ENCODE assay signal across 23 mouse cellular contexts in the genomic region with DNA sequence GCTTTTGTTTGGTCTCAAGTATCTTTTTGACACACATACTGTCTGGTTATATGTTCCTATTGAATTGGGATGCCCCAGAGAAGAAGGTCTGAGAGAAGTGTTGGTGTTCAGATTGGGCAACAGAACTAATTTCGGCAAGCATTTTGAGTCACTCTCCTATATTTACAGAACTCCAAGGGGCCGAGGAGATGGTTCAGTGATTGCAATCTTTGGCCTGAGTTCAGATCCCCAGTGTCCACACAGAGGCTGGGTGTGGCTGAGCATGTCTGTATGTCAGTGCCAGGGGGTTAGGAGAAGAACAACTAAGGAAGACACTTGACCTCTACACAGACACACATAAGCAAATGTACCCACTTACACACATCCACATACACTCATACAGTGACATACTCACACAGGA.
DNase-seq lines count a peak whose midpoint lies in the region; ATAC-seq and TF ChIP-seq lines count a peak whose summit lies in the region.
"Had no signal": no experiment of that assay in that cellular context is flagged by ENCODE, and none has a peak within 500 bp of the region (broad histone marks: within the 10 kb centered on the region; RNA-seq: fewer than 3 reads in every experiment).

No protein-coding gene starts in this region.

- ATAC-seq in lung, postnatal 0 days = peak; percentile 56
- ATAC-seq: activated CD4-positive, CD25-positive, alpha-beta regulatory T cell, adult 4 months; CD4-positive, CD25-positive, alpha-beta regulatory T cell, adult 4 months; forebrain, embryonic 13.5 days; forebrain, postnatal 0 days; Patski had no signal

- H3K9me3 ChIP-seq in lung, postnatal 0 days (ENCODE audit: low read length) = no peaks in the 10 kb centered on the region
- H3K9me3 ChIP-seq: embryonic facial prominence, embryonic 10.5 days; embryonic facial prominence, embryonic 12.5 days; forebrain, embryonic 13.5 days had no signal

- no peaks in the 10 kb centered on the region for H3K27me3 ChIP-seq in lung, postnatal 0 days (replicated peaks; ENCODE audit: insufficient read depth, low read length)
- H3K27me3 ChIP-seq: CH12.LX; embryonic facial prominence, embryonic 12.5 days; forebrain, embryonic 13.5 days had no signal

- 44% methylated on average over 2 of the region's 2 CpGs for WGBS in lung, postnatal 0 days

- H3K9ac ChIP-seq in lung, postnatal 0 days (replicated peaks; ENCODE audit: low read depth) = no peak overlapping the region
- H3K9ac ChIP-seq: embryonic facial prominence, embryonic 12.5 days; forebrain, embryonic 13.5 days; forebrain, postnatal 0 days had no signal

- no peaks in the 10 kb centered on the region for H3K4me1 ChIP-seq in lung, postnatal 0 days (ENCODE audit: insufficient read depth, low read depth, low read length)
- H3K4me1 ChIP-seq: embryonic facial prominence, embryonic 10.5 days; embryonic facial prominence, embryonic 12.5 days; forebrain, embryonic 13.5 days had no signal

- no peak for TF ChIP-seq EP300 in lung, postnatal 0 days (IDR thresholded peaks at IDR 0.05)

- H3K4me3 ChIP-seq in layer of hippocampus, adult 2 months = no peak overlapping the region
- H3K4me3 ChIP-seq in lung, postnatal 0 days (ENCODE audit: low read depth, low read length) = no peak overlapping the region
- H3K4me3 ChIP-seq: embryonic facial prominence, embryonic 10.5 days; embryonic facial prominence, embryonic 12.5 days; forebrain, embryonic 13.5 days had no signal

- H3K27ac ChIP-seq in layer of hippocampus, adult 2 months = 0 out of 2 replicates have a peak overlapping the region, but pooled peaks have one; percentile 0
- H3K27ac ChIP-seq in lung, postnatal 0 days (ENCODE audit: low read length) = no peak overlapping the region
- H3K27ac ChIP-seq: embryonic facial prominence, embryonic 10.5 days; embryonic facial prominence, embryonic 12.5 days; forebrain, embryonic 13.5 days had no signal

- no peaks in the 10 kb centered on the region for H3K36me3 ChIP-seq in lung, postnatal 0 days (ENCODE audit: insufficient read depth, low read length)
- H3K36me3 ChIP-seq: embryonic facial prominence, embryonic 10.5 days; embryonic facial prominence, embryonic 12.5 days; G1E had no signal

- TF ChIP-seq CTCF in layer of hippocampus, adult 2 months (conservative IDR thresholded peaks at IDR 0.05) = no peak
- TF ChIP-seq CTCF in lung, postnatal 0 days (IDR thresholded peaks at IDR 0.05) = no peak

- DNase-seq in cerebellum, postnatal 10 days = peak; percentile 35 to 36
- no peak for DNase-seq in cerebellum, adult 11 months
- no peak for DNase-seq in layer of hippocampus, adult 2 months (ENCODE audit: low spot score in 2 of 2)
- no peak for DNase-seq in layer of hippocampus, adult 9-10 months (ENCODE audit: low spot score)
- peak; percentile 68 for DNase-seq in lung, postnatal 0 days (ENCODE audit: low spot score)
- no peak for DNase-seq in lung, postnatal 14 days
- DNase-seq: adrenal gland, adult 8-10 months; adrenal gland, postnatal 14 days; adrenal gland, postnatal 36 days; B cell, adult 2 months; cerebellum, adult 18-20 months; cerebellum, adult 8-10 months; cerebellum, adult 9-11 months; cerebellum, postnatal 25 days had no signal

- no peak overlapping the region for H3K4me2 ChIP-seq in lung, postnatal 0 days (replicated peaks; ENCODE audit: low read depth, low read length)
- H3K4me2 ChIP-seq: embryonic facial prominence, embryonic 12.5 days; forebrain, embryonic 13.5 days had no signal

Comparison
In these comparisons a context has a peak if more than half of its experiments do, and no peak if none do; other contexts are left out.
1. DNase-seq: peak in cerebellum, postnatal 10 days (2 of 2) and lung, postnatal 0 days (single experiment); none in cerebellum, adult 11 months (single experiment), layer of hippocampus, adult 2 months (0 of 2), layer of hippocampus, adult 9-10 months (single experiment) and lung, postnatal 14 days (single experiment).